Mouse (Mus musculus) gastrocnemius, postnatal 36 days (tissue): Measurements from ENCODE around the gene Mis12. TPM values are rescaled to one million over a fixed set of nuclear protein-coding genes. Genes with fewer than 3 reads are reported as not detected.
A peak's percentile ranks its signal among the peaks of the same experiment; 100 is the strongest.

ENCODE experiments used
- DNase-seq, 2 experiments: peaks; one replicate each; pipeline ENCODE4 v3.0.0; 2022
- intact Hi-C: fragments of 180-260 bp; cut with DNase I; formaldehyde crosslinking; loops from one replicate; pipeline ENCODE4 v1.15.1; 2025
- long read RNA-seq, 2 experiments: library from polyadenylated mRNA; stranded (forward); transcript quantifications; one replicate each; pipeline ENCODE4 v2.0.0; 2021
- total RNA-seq, 2 experiments: library from RNA; stranded (reverse); gene quantifications; 2 replicates each; pipeline ENCODE4 v1.2.3; 2021

Gene Mis12
- total RNA-seq: 1 to 10 TPM; 3.3 to 4.0 TPM
- long read RNA-seq, experiment 1, partial matches to known transcripts: 0 of 7 reads
- long read RNA-seq, experiment 1, other reads (novel, unspliced or antisense): 6 of 7 reads
- long read RNA-seq, experiment 2, partial matches to known transcripts: 0 of 11 reads
- long read RNA-seq, experiment 2, other reads (novel, unspliced or antisense): 8 of 11 reads

- DNase-seq: peak; percentile 97 to 98
- intact Hi-C loops: no loop called here
Measured at GRCm38 (mm10) chr11:71019201-71020068, at the start of gene Mis12, which contains the start of gene Derl2. Gene Mis12, plus strand, starts transcription at chr11:71019611. Gene Derl2, minus strand, starts transcription at chr11:71019841.

- intact Hi-C loops: no loop called here
- peak; percentile 85 to 87 for DNase-seq
Measured at GRCm38 (mm10) chr11:70969821-70970559, 49.4 kb upstream of the Mis12 start, which contains the start of the genes Nup88 and Rpain. Gene Nup88, minus strand, starts transcription at chr11:70969973. Gene Rpain, plus strand, starts transcription at chr11:70970213.

DNA sequence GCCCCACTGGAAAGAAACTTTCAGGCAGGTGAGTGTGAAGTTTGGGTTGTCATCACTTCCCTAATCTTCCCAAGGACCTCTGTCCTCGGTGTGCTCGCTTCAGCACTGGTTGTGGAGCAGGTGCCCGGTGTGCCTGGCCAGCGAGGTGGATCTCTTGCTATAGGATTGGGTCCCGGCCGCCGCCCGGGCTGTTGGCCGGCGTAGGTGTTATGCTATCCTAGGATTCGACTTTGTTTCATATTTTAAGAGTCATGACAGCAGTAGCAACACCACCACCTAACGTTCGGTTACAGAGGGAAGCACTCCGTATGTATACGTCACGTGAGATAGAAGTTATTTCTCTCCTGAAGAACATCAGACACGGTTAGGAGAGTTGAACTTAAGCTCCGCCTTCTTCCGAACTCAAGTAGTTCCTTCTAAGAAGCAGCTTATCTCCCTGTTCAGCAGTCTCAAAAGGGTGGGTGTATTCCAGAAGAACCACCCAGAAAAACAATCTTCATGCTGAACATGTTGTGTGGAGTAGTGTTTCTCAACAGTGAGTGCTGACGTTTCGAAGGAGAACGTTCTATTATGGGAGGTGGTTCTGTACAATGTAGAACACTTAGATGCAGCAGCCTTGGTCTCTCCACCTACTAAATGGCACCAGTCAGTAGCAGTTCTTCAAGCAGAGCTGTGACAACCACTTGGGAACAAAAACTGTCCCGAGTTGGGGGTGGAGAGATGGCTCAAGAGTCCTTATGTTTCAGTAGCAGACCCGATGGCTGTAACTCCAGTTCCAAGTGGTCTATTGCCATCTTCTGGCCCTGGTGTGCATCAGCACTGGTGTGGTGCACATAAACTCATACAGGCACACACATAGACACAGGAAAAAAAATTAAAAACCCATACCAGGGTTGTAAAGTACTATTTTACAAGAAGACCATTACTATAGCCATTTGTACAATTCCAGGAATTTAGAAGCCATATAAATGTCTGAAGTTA, 48.6 kb upstream of the Mis12 start:
- no peak for DNase-seq
- intact Hi-C loops: no loop called here

DNA sequence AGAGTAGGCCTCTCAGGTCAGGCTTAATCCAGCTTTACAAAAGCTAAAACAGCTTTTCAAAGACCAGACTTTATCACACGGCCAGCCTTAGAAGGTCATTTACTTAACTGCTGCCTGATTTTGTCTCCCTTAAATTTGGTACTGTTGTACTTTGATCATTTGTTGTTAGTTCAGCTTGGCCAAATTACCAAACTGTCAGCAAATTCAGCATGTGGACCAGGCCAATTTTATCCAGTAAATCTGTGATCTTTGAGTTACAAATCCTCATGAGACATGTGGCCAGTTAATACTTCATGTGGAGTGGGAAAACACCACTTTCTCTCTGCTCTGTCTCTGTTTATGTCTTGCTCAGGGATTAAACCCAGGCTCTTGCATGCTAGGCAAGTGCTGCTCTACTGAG, 46.8 kb upstream of the Mis12 start:
- intact Hi-C loops: no loop called here
- no peak for DNase-seq

DNA sequence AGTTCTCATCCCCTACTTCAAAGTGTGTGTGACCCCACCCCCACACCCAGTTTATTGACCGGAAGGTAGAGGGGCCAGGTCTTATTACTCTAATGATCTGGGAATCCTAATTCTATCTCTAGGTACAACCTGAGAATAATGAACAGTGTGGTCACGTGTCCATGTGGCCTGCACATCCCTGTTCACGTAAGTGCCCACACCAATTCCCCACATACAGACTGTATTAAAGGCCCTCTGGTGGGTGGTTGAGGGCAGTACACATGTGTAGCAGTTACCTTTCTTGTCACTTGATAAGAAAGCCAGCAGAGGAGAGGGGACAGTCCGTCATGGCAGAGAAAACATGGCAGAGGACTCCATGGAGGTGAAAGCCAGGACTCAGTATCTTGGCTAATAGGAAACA, 45.5 kb upstream of the Mis12 start:
- intact Hi-C loops: no loop called here
- no peak for DNase-seq

DNA sequence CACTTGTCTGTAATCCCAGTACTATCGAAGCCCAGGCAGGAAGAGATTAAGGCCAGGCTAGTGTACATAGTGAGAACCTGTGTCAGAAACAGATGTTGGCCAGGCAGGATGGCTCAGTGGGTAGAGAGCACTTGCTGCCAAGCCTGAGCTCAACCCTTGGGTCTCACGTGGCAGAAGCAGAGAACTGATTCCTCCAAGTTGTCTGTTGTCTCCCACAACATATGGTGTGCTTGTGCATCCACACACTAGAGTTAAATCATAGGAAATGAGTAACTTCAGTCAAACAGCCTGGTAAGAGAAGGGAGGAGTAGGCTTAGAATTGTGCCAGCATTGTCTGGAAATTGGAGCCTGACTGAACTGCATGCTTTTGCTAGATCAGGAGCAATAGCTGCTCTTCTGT, 44.2 kb upstream of the Mis12 start:
- no peak for DNase-seq
- intact Hi-C loops: no loop called here

- DNase-seq: no peak
- intact Hi-C loops: no loop called here
Measured at GRCm38 (mm10) chr11:70977293-70977692, 42.1 kb upstream of the Mis12 start.

- DNase-seq: no peak
- intact Hi-C loops: no loop called here
Measured at GRCm38 (mm10) chr11:70980232-70980631, 39.2 kb upstream of the Mis12 start.

DNA sequence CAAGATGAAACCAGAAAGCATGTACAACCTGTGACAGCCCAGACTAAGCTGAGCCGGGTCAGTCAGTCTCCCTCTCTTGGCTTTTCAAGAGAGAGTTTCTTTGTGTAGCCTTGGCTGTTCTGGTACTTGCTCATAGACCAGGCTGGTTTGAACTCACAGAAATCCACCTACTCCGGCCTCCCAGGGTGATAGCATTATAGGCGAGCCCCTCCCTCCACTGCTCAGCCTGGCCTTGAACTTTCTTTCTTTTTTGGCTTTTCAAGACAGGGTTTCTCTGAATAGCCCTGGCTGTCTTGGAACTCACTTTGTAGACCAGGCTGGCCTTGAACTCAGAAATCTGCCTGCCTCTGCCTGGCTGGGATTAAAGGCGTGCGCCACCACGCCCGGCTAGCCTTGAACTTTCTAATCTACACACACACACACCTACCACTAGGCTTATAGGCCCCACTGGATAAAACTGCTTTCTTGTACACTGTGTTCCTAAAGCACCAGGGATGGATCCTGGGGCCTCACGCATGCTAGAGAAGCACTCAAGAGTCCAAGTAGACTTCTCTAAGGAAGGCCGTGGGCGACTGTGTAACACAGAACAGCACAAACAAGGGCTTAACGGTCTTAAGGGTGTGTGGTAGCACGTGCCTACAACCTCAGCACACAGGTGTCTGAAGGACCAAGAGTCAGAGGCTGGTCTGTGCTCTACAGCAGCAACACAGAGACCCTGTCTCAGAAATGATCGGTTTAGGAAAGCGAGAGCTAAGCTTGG, 38.5 kb upstream of the Mis12 start:
- no peak for DNase-seq
- intact Hi-C loops: no loop called here

DNA sequence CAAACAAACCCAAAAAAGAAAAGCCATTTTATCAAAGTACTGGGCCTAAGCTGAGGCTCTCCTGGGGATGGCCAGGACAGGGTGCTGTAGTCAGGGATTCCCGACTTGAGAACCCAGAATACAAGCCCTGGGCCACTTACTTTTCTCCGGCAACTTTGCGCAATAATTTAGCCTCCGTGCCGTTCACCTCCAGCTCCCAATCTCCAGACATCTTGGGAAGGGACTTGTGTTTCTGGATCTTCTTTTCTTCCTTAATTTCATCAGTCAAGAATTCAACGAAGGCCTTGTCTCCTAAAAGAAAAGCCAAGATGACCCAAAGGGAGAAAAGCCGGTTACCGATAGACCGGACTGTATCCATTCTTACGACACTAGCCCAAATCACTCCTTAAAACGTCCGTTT, 37.4 kb upstream of the Mis12 start:
- intact Hi-C loops: no loop called here

GRCm38 (mm10) chr11:70982557-70983228, 36.7 kb upstream of the Mis12 start, which contains the start of gene C1qbp:
Gene C1qbp, minus strand, starts transcription at chr11:70983026.
- DNase-seq: peak; percentile 93 to 94

More for the DNA sequence above, 37.4 kb upstream of the Mis12 start:
- no peak for DNase-seq

DNA sequence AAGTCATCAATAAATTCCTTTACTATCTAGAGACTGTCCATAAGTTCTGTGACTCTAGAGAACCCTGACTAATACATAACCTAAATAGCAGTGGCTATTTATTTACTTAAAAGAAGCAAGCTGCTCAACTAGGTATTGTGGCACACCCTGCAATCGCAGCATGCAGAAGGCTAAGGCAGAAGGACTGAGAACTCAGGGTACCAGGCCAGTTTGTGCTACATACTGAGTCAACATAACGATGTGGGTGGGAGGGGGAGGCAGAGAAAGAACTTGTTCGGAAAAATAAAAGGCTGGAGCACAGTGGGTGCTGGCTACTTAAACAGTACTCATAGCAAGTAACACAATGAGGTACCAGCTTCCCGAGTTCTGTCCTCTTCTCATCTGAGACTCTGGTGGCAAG, 18.2 kb upstream of the Mis12 start:
- intact Hi-C loops: no loop called here
- DNase-seq: no peak

More at GRCm38 (mm10) chr11:70982557-70983228, 36.7 kb upstream of the Mis12 start, which contains the start of gene C1qbp:
- intact Hi-C loops: no loop called here

- peak in 1 of 2 experiments; percentile 35 for DNase-seq
Measured at GRCm38 (mm10) chr11:71003611-71004315, 15.6 kb upstream of the Mis12 start.

GRCm38 (mm10) chr11:71004316-71004773, 15.1 kb upstream of the Mis12 start, which contains the start of gene Dhx33:
Gene Dhx33, minus strand, starts transcription at chr11:71004437.
- intact Hi-C loops: no loop called here
- DNase-seq: peak; percentile 92 to 93

More at GRCm38 (mm10) chr11:71003611-71004315, 15.6 kb upstream of the Mis12 start:
- intact Hi-C loops: no loop called here

DNA sequence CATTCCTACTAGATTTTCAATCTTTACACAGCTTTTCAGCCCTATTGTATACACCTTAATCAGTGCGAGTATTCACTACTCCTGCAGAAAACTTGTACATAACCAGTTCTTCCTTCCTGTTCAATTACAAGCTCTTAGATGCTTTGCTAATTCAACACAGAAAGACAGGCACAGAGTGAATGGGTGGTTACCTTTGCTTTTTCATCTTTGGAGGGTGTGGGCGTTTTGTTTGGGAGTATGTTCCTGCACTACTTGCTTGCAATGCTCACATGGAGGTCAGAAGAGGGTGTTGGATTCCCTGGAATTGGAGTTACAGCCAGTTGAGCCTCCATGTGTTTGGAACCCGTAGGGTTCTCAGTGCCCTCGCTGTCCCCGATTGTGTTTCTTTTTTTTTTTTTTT, 14.4 kb upstream of the Mis12 start:
- no peak for DNase-seq
- intact Hi-C loops: no loop called here

GRCm38 (mm10) chr11:71007026-71007425, 12.4 kb upstream of the Mis12 start:
- no peak for DNase-seq
- intact Hi-C loops: no loop called here

DNA sequence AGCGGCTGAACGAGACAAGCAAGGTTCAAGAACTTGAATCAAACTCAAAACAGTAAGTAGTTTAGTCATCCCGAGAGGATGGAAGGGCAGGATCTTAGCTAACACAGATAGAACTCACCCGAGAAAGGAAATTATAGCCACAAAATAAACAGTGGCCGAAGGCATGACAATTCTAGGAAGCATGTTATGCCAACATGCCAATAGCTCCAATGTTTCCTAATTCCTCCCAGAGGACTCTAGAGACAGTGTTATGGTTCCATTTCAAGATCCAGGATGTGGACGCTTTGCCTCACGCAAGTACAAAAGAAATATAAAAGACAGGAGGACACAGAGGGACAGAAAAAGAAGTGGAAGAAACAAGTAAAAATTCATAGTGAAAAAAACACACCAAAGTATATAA, 11.6 kb upstream of the Mis12 start:
- no peak for DNase-seq
- intact Hi-C loops: no loop called here

DNA sequence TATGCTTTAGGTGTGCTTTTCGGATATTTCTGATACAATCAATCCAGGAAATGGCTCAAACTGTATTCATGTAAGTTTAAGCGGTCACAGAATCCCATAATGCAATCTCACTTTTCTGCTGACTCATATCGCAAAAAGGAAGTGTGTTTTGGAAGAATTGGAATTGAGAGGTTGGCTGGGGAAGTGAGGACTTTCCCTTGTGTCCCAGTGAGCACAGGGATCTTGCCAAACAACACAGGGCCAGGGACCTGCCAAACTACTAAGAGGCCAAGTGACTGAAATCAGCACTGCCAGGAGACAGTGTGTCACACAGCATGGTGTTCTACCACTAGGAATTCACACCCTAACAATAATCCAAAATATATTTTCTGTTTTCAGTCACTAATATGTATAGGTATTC, 11.1 kb upstream of the Mis12 start:
- intact Hi-C loops: no loop called here
- DNase-seq: no peak
